Mouse (Mus musculus): ENCODE data around the gene Gli1. TPM values are rescaled to one million over a fixed set of nuclear protein-coding genes. Genes with fewer than 3 reads are reported as not detected.

The Gli1 gene
- polyA plus RNA-seq, 1 experiment from 2014 or later, result 0.04 TPM

- DNase-seq (peak; percentile 49), ATAC-seq (peak; percentile 32)
- 3% methylated on average over 53 of the region's 54 CpGs for WGBS (ENCODE audit: insufficient replicate concordance)
- H3K4me2 ChIP-seq (ENCODE audit: low read depth, low read length), result peak overlapping the region; percentile 91
- TF ChIP-seq EP300 (IDR thresholded peaks at IDR 0.05; ENCODE audit: low read depth) (no peak), CTCF (IDR thresholded peaks at IDR 0.05; ENCODE audit: low read depth) (no peak)
- peak overlapping the region; percentile 56 for H3K4me3 ChIP-seq (ENCODE audit: low read depth, low read length)
- H3K36me3 ChIP-seq (replicated peaks; ENCODE audit: insufficient read depth, low read length), result peaks cover 5% of the 10 kb centered on the region
- H3K4me1 ChIP-seq (ENCODE audit: insufficient read depth), result peaks cover 22% of the 10 kb centered on the region
- H3K27ac ChIP-seq (ENCODE audit: low read depth), result 0 out of 2 replicates have a peak overlapping the region, but pooled peaks have one; percentile 34
- H3K9ac ChIP-seq (replicated peaks), result peak overlapping the region; percentile 66
- H3K9me3 ChIP-seq (ENCODE audit: low read length), result no peaks in the 10 kb centered on the region
- H3K27me3 ChIP-seq (ENCODE audit: insufficient read depth, low read length), result no peaks in the 10 kb centered on the region
Observed at GRCm38 (mm10) chr10:127326017-127326801, 15.6 kb downstream of the Gli1 start.

GRCm38 (mm10) chr10:127325454-127326016 is 16.2 kb downstream of the Gli1 start:
- Histone ChIP-seq H3K36me3 (replicated peaks; ENCODE audit: insufficient read depth, low read length) (peaks cover 5% of the 10 kb centered on the region), H3K4me1 (ENCODE audit: insufficient read depth) (peaks cover 22% of the 10 kb centered on the region), H3K27me3 (ENCODE audit: insufficient read depth, low read length) (no peaks in the 10 kb centered on the region), H3K4me2 (ENCODE audit: low read depth, low read length) (peak overlapping the region; percentile 91), H3K27ac (ENCODE audit: low read depth) (peak overlapping the region; percentile 34; the same call in 1 of the 2 replicates), H3K9me3 (ENCODE audit: low read length) (no peaks in the 10 kb centered on the region), H3K4me3 (ENCODE audit: low read depth, low read length) (peak overlapping the region; percentile 56), H3K9ac (replicated peaks) (peak overlapping the region; percentile 66)
- DNase-seq (no peak), ATAC-seq (no peak)
- WGBS (ENCODE audit: insufficient replicate concordance), result 26% methylated on average over 14 of the region's 14 CpGs
- TF ChIP-seq EP300 (IDR thresholded peaks at IDR 0.05; ENCODE audit: low read depth) (no peak), CTCF (IDR thresholded peaks at IDR 0.05; ENCODE audit: low read depth) (no peak)

GRCm38 (mm10) chr10:127324495-127324894 is 17.3 kb downstream of the Gli1 start:
- Histone ChIP-seq H3K4me1 (ENCODE audit: insufficient read depth) (peaks cover 22% of the 10 kb centered on the region), H3K27me3 (ENCODE audit: insufficient read depth, low read length) (no peaks in the 10 kb centered on the region), H3K36me3 (replicated peaks; ENCODE audit: insufficient read depth, low read length) (peaks cover 5% of the 10 kb centered on the region), H3K9ac (replicated peaks) (no peak overlapping the region), H3K4me3 (ENCODE audit: low read depth, low read length) (peak overlapping the region; percentile 43), H3K9me3 (ENCODE audit: low read length) (no peaks in the 10 kb centered on the region), H3K4me2 (ENCODE audit: low read depth, low read length) (peak overlapping the region; percentile 91), H3K27ac (ENCODE audit: low read depth) (peak overlapping the region; percentile 80; the same call in 1 of the 2 replicates)
- WGBS (ENCODE audit: insufficient replicate concordance), result 11% methylated on average over 7 of the region's 7 CpGs
- TF ChIP-seq EP300 (IDR thresholded peaks at IDR 0.05; ENCODE audit: low read depth) (no peak), CTCF (IDR thresholded peaks at IDR 0.05; ENCODE audit: low read depth) (peak; percentile 71)
- ATAC-seq (peak; percentile 72), DNase-seq (peak; percentile 86)

GRCm38 (mm10) chr10:127323131-127323855 is 18.5 kb downstream of the Gli1 start:
- ATAC-seq, result peak; percentile 11; the same call in 1 of the 2 replicates
- Histone ChIP-seq H3K27me3 (ENCODE audit: insufficient read depth, low read length) (no peaks in the 10 kb centered on the region), H3K4me3 (ENCODE audit: low read depth, low read length) (peak overlapping the region; percentile 43), H3K4me1 (ENCODE audit: insufficient read depth) (peaks cover 22% of the 10 kb centered on the region), H3K36me3 (replicated peaks; ENCODE audit: insufficient read depth, low read length) (peaks cover 5% of the 10 kb centered on the region), H3K9me3 (ENCODE audit: low read length) (no peaks in the 10 kb centered on the region), H3K9ac (replicated peaks) (peak overlapping the region; percentile 64), H3K27ac (ENCODE audit: low read depth) (peak overlapping the region; percentile 80), H3K4me2 (ENCODE audit: low read depth, low read length) (peak overlapping the region; percentile 64)
- TF ChIP-seq CTCF (IDR thresholded peaks at IDR 0.05; ENCODE audit: low read depth), result no peak
- 34% methylated on average over 17 of the region's 17 CpGs for WGBS (ENCODE audit: insufficient replicate concordance)
- DNase-seq, result peak; percentile 59

GRCm38 (mm10) chr10:127322669-127323068 is 19.1 kb downstream of the Gli1 start:
- no peak for TF ChIP-seq CTCF (IDR thresholded peaks at IDR 0.05; ENCODE audit: low read depth)
- TF ChIP-seq EP300 (IDR thresholded peaks at IDR 0.05; ENCODE audit: low read depth), result no peak
- DNase-seq (no peak), ATAC-seq (no peak)
- peak overlapping the region; percentile 80 for H3K27ac ChIP-seq (ENCODE audit: low read depth)
- peak overlapping the region; percentile 64 for H3K4me2 ChIP-seq (ENCODE audit: low read depth, low read length)
- no peaks in the 10 kb centered on the region for H3K9me3 ChIP-seq (ENCODE audit: low read length)
- H3K4me1 ChIP-seq (ENCODE audit: insufficient read depth), result peaks cover 22% of the 10 kb centered on the region
- H3K36me3 ChIP-seq (replicated peaks; ENCODE audit: insufficient read depth, low read length), result peaks cover 3% of the 10 kb centered on the region
- H3K4me3 ChIP-seq (ENCODE audit: low read depth, low read length), result peak overlapping the region; percentile 43
- H3K9ac ChIP-seq (replicated peaks), result peak overlapping the region; percentile 59
- H3K27me3 ChIP-seq (ENCODE audit: insufficient read depth, low read length), result no peaks in the 10 kb centered on the region
- WGBS (ENCODE audit: insufficient replicate concordance), result 56% methylated on average over 4 of the region's 4 CpGs

- Histone ChIP-seq H3K9ac (replicated peaks) (no peak overlapping the region), H3K4me2 (ENCODE audit: low read depth, low read length) (peak overlapping the region; percentile 64), H3K36me3 (replicated peaks; ENCODE audit: insufficient read depth, low read length) (no peaks in the 10 kb centered on the region), H3K9me3 (ENCODE audit: low read length) (no peaks in the 10 kb centered on the region), H3K27ac (ENCODE audit: low read depth) (peak overlapping the region; percentile 80; the same call in 1 of the 2 replicates), H3K27me3 (ENCODE audit: insufficient read depth, low read length) (no peaks in the 10 kb centered on the region), H3K4me3 (ENCODE audit: low read depth, low read length) (0 out of 2 replicates have a peak overlapping the region, but pooled peaks have one; percentile 43), H3K4me1 (ENCODE audit: insufficient read depth) (peaks cover 22% of the 10 kb centered on the region)
- DNase-seq (no peak), ATAC-seq (no peak)
- no peak for TF ChIP-seq EP300 (IDR thresholded peaks at IDR 0.05; ENCODE audit: low read depth)
- no peak for TF ChIP-seq CTCF (IDR thresholded peaks at IDR 0.05; ENCODE audit: low read depth)
- WGBS (ENCODE audit: insufficient replicate concordance), result 78% methylated on average over 13 of the region's 13 CpGs
Observed at GRCm38 (mm10) chr10:127322178-127322577, 19.6 kb downstream of the Gli1 start.

Data from liver, postnatal 0 days (tissue).